Mouse (Mus musculus): ENCODE measurements at regions not wholly inside any gene's neighbourhood (a gene's known extent, or its start where the extent isn't known, plus 50 kb on each side); places are given as distances from the start of the nearest gene placed in this dataset.
A peak's percentile ranks its signal among the peaks of the same experiment; 100 is the strongest.

- no peak for DNase-seq
These were observed 79.6 kb upstream of the Sem1 start for GRCm38 (mm10) chr6:6657928-6658500.

GRCm38 (mm10) chr6:6660072-6660471 lies 81.6 kb upstream of the Sem1 start:
- no peak for DNase-seq

GRCm38 (mm10) chr6:6666762-6667161 lies 88.3 kb upstream of the Sem1 start:
- DNase-seq: no peak

- no peak for DNase-seq
These were observed 110.8 kb upstream of the Sem1 start for GRCm38 (mm10) chr6:6689241-6689640.

GRCm38 (mm10) chr6:6690188-6690587 lies 111.7 kb upstream of the Sem1 start:
- peak; percentile 4 for DNase-seq

GRCm38 (mm10) chr6:6692056-6692770 lies 113.8 kb upstream of the Sem1 start:
- DNase-seq: no peak

GRCm38 (mm10) chr6:6695742-6696430 lies 117.4 kb upstream of the Sem1 start:
- DNase-seq: no peak

- peak; percentile 33 for DNase-seq
These were observed 119.0 kb upstream of the Sem1 start for GRCm38 (mm10) chr6:6697418-6697979.

GRCm38 (mm10) chr6:6706729-6707128 lies 128.3 kb upstream of the Sem1 start:
- no peak for DNase-seq

- DNase-seq: no peak
These were observed 130.6 kb upstream of the Sem1 start for GRCm38 (mm10) chr6:6709057-6709456.

GRCm38 (mm10) chr6:6730259-6730658 lies 132.9 kb upstream of the Dlx6 start:
- DNase-seq: no peak

- DNase-seq: no peak
These were observed 117.7 kb upstream of the Dlx6 start for GRCm38 (mm10) chr6:6745394-6745793.

GRCm38 (mm10) chr6:6779157-6779556 lies 84.0 kb upstream of the Dlx6 start:
- DNase-seq: no peak

- DNase-seq: no peak
These were observed 81.6 kb upstream of the Dlx6 start for GRCm38 (mm10) chr6:6781556-6781955.

GRCm38 (mm10) chr6:6785939-6786490 lies 77.1 kb upstream of the Dlx6 start:
- no peak for DNase-seq

GRCm38 (mm10) chr6:6787490-6787889 lies 75.6 kb upstream of the Dlx6 start:
- no peak for DNase-seq

GRCm38 (mm10) chr6:6794320-6795018 lies 68.7 kb upstream of the Dlx6 start:
- DNase-seq: no peak

- no peak for DNase-seq
These were observed 62.8 kb upstream of the Dlx6 start for GRCm38 (mm10) chr6:6800377-6800776.

GRCm38 (mm10) chr6:6801563-6802259 lies 61.4 kb upstream of the Dlx6 start:
- no peak for DNase-seq
